Mouse (Mus musculus): ENCODE measurements around the gene Emc8. TPM values are rescaled to one million over a fixed set of nuclear protein-coding genes. Genes with fewer than 3 reads are reported as not detected.

Gene Emc8
- total RNA-seq, 2 experiments from 2014 or later: 74.1 to 85.4 TPM

DNA sequence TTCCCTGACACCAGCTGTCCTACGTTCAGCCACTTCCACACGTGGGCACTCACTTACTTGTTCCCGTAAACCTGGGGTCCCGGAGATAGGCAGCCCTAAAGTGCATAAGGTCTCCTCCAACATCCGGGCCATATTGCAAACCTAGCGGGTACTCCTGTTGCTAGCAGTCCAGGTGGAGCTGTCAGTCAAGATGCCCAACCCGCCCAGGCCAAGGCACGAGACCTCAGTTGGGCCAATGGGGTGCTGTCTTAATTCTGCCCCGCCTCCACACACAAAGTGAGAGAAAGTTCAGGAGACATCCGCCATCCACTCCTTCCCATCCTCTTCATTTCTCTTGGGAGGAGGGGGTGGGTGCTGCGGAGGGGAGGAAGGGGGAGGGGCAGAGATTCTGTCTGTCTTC, 41.9 kb downstream of the Emc8 start:
- Histone ChIP-seq H3K27ac (no peak overlapping the region), H3K4me3 (no peak overlapping the region)
- DNase-seq (ENCODE audit: low spot score in 2 of 2): no peak
- no peak for TF ChIP-seq CTCF (conservative IDR thresholded peaks at IDR 0.05)

DNA sequence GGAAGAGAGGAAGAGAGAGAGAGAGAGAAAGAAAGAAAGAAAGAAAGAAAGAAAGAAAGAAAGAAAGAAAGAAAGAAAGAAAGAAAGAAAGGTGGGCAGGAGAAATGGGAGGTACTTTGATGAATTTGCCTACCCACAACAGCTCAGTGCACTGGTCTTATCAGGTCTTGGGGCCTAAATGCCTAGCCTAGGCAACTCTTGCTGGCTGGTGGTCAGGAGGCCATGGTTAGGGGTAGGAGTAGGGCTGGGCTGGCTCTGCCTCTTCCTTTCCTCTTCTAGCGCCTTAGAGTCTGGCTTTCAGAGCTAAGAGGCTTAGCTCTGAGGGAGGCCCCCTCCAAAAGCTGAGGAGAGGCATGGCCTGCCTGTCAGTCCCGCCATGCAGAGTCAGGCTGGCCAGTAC, 44.8 kb downstream of the Emc8 start:
- no peak for TF ChIP-seq CTCF (conservative IDR thresholded peaks at IDR 0.05)
- Histone ChIP-seq H3K27ac (peak overlapping the region; percentile 67; the same call in 1 of the 2 replicates), H3K4me3 (no peak overlapping the region)
- no peak for DNase-seq (ENCODE audit: low spot score in 2 of 2)

DNA sequence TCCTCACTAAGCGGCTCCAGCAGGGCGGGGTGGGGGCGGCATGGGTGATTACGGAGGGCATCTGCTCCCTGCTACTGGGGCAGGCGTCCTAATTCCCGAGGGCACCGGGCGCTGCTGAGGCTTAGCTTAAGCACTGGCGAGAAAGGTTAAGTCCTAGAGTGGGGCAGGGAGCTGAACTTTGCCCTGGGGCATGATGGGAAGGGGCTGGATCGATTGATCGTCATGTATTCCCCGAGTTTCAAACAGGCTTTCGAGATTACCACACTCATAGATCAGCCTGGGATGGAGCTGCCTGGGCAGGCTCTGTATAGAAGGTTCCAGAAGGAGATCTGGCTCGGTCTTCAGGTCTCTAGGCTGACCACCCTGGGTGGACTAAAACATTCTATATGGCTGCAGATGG, 46.2 kb downstream of the Emc8 start:
- H3K4me3 ChIP-seq: no peak overlapping the region
- no peak for TF ChIP-seq CTCF (conservative IDR thresholded peaks at IDR 0.05)
- H3K27ac ChIP-seq: peak overlapping the region; percentile 71
- no peak for DNase-seq (ENCODE audit: low spot score in 2 of 2)

DNA sequence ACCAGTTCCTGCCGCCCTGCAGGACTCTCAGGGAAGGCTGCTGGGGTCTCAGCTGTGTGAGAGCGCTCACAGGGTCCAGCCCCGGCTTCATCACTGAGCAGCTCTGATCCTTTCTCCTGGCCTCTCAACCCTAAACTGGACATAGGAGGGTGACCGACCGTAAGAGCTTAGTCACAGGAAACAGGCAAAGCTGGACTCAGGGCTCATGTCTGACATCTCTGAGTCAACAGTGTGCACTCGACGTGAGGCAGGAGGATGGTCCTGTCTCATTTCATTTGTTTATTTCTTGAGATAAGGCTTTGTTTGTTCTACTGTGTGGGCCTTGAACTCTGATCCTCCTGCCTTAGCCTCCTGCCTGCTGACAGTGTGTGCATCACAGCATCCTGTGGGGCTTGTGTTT, 47.9 kb downstream of the Emc8 start:
- no peak for TF ChIP-seq CTCF (conservative IDR thresholded peaks at IDR 0.05)
- Histone ChIP-seq H3K4me3 (no peak overlapping the region), H3K27ac (peak overlapping the region; percentile 95)
- DNase-seq (ENCODE audit: low spot score in 2 of 2): no peak

DNA sequence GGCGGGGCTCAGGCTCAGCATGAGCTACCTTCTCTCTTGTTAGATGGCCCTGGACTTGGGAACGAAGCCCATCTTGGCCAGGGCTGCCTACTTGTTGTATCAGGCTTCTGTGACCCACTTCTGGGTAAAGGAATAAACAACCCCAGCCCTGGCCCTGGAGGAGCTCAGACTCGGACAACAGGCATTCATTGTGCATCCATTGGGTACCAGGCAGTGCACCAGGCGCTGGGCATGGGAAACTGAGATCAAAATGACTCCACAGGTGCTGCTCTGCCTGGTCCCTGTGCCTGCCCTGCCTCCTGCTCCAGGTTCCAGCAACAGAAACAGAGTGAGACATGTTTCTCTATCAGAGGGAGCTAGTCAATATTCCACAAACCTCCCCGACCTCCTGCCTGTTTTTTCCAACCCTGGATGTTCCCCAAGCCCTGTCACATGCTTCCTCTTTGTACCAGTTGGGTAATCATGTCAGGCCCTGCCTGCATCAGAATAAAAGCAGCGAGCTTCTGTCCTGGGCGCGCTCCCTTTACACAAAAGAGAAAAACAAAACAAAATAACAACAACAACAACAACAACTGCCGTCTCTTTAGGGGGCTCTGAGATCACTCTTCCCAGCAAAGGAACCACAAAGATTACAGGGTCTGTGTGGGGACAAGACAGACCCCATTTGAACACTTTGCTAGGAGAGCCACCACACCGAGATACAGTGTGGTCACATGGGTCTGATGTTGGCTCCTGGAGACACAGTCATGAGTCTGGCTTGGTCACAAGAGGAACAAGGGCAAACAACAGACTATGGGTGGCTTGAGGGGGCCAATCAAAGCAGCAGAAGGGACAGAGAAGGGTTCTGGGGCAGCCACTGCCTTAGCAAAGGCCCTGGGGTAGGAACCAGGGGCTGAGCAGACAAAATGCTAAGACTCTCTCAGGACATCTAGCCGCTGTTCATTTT, 48.9 kb downstream of the Emc8 start:
- H3K4me3 ChIP-seq: no peak overlapping the region
- H3K27ac ChIP-seq: peak overlapping the region; percentile 95
- peak; percentile 54 to 75 for DNase-seq (ENCODE audit: low spot score in 2 of 2)
- TF ChIP-seq CTCF (conservative IDR thresholded peaks at IDR 0.05): no peak

DNA sequence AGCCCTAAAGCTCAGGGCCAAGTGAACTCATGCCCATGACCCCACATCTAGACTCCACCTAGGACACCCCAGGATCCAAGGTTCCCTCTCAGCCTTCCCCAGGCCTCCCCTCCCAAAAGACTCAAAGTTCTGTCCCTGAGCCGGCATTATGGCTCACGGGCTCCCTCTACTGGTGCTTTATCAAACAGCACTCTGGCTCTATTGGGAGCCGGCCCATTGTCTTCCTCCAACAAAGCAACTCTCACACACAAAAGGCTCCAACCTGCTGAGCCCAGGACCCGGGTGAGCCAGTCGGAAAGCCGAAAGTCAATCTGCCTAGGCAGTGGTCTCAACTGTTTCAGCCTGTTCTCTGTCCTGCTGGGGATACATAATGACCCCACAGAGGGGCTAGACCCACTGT, 50.3 kb downstream of the Emc8 start:
- Histone ChIP-seq H3K27ac (peak overlapping the region; percentile 78), H3K4me3 (no peak overlapping the region)
- peak; percentile 94 for TF ChIP-seq CTCF (conservative IDR thresholded peaks at IDR 0.05)
- peak; percentile 53 to 84 for DNase-seq (ENCODE audit: low spot score in 2 of 2)

DNA sequence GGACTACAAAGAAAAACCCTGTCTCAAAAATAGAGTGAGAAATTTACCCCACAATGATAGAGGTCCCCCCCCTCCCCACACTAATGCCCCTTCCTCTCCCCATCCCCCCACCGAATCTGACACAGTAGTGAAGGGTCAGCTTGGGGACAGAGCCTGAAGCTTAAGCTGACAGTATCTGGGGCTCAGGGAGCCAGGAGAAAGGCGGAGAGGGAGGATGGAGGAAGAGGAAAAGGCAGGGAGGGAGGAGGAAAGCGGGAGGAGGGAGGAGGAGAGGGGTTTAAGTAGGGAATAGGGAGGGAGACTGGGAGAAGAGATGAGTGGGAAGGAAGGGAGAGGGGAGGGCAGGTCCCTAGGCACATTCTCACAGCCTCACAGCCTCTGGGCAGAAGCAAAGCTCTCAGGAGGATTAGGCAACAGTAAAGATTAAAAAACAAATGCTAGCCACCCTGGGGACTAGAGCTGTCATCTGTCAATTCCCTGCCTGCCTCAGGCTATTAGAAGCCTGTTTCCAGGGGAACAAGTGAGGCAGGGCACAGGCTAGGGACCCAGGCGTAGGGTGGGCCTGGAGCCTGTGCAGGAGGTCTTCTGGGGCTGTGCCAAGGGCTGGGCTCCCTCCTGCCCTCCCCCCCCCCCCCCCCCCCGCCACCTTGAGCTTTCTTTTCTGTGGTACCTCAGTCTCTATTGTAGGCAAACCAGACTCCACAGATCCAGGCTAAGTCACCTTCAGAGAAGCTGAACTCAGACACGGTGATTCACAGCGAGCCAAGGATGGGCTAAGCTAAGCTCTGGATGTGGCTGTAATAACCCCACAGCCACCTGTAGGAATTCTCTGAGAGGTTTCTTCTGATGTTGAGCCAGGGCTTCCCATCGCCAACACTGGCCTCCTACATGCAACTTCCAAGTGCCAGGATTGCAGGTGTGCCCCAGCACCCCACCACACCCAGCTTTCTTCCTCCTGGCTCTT, 51.4 kb downstream of the Emc8 start:
- no peak for DNase-seq (ENCODE audit: low spot score in 2 of 2)
- Histone ChIP-seq H3K27ac (peak overlapping the region; percentile 58), H3K4me3 (no peak overlapping the region)
- no peak for TF ChIP-seq CTCF (conservative IDR thresholded peaks at IDR 0.05)

DNA sequence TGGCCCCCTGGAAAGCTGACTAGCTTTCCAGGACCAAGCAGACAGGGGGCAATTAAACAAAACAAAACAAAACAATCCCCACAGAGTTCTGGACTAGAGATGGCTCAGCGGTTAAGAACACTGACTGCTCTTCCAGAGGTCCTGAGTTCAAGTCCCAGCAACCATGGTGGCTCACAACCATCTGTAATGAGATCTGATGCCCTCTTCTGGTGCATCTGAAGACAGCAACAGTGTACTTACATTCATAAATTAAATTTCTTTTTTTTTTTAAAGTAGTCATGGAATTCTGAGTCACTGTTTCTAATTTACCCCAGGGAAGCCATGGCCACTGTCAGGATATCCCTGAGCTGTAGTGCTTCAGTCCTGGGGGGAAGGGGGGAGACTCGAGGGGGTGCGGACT, 53.9 kb downstream of the Emc8 start:
- no peak overlapping the region for H3K4me3 ChIP-seq
- H3K27ac ChIP-seq: no peak overlapping the region
- no peak for DNase-seq (ENCODE audit: low spot score in 2 of 2)
- TF ChIP-seq CTCF (conservative IDR thresholded peaks at IDR 0.05): peak; percentile 56

DNA sequence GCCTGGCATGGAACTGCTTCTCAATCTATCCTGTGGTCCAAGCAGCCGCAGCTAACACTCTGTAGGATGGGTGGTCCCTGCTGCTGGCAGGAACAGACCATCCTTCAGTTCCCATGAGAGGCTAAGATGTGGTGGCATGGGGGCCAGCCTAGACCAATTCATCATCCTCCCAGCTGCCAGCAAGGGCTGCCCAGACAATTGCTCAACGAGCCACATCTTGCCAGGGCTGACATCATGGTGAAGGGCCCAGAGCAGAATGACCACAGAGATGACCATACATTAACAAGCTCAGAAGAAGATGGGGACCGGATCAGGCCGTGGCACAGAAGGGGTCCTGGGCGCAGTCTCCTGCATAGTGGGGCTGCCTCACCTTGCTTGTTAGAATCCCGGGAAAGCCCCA, 57.5 kb downstream of the Emc8 start:
- no peak for TF ChIP-seq CTCF (conservative IDR thresholded peaks at IDR 0.05)
- no peak for DNase-seq (ENCODE audit: low spot score in 2 of 2)
- Histone ChIP-seq H3K4me3 (no peak overlapping the region), H3K27ac (no peak overlapping the region)

DNA sequence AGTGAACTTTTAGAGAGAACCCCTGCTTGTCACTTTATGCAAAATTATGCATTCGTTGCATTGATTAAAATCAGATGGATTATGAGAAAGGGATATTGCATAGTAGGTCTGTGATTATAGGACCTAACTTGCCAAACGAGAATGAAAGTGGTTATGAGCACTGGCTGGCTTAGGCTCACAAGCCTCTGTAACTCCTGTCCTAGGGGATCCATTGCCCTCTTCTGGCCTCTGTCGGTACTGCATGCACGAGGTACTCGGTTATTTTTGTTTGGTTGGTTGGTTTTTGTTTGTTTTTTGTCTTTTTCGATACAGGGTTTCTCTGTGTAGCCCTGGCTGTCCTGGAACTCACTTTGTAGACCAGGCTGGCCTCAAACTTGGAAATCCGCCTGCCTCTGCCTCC, 60.5 kb downstream of the Emc8 start:
- peak; percentile 76 to 88 for DNase-seq (ENCODE audit: low spot score in 2 of 2)
- H3K27ac ChIP-seq: no peak overlapping the region
- no peak overlapping the region for H3K4me3 ChIP-seq

DNA sequence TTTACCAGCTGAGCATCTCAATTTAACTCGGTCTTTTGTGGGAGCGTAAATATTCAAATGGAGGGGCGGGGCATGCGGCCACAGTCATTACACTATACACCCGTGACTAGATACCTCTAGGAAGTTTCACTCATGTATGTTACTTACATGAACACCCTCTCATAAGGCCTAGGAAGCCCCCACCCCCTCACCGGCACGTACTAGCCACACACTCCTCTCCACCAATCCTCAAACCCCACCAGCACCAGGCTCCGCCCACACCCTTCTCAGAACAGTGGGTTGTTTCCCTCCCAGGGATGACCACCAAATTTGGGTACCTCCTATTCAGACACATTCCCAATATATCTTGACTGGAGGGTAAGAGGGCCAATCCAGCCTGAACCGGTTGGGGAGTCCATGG, 60.9 kb downstream of the Emc8 start:
- no peak for DNase-seq (ENCODE audit: low spot score in 2 of 2)
- TF ChIP-seq CTCF (conservative IDR thresholded peaks at IDR 0.05): no peak
- Histone ChIP-seq H3K27ac (no peak overlapping the region), H3K4me3 (no peak overlapping the region)

More for the DNA sequence above, 60.5 kb downstream of the Emc8 start:
- peak; percentile 97 for TF ChIP-seq CTCF (conservative IDR thresholded peaks at IDR 0.05)

Other genes starting within 250 kb of the Emc8 start
- gene Gins2, start 79.3 kb downstream of the Emc8 start, total RNA-seq (2021): 1 to 10 TPM; 5.2 to 6.2 TPM
- gene 1190005I06Rik, start 20.9 kb downstream of the Emc8 start, total RNA-seq (2021): 10 to 100 TPM; 14.0 to 15.6 TPM
- under 1 TPM in 1 of 2 experiments, not detected in 1; 0.69 TPM for gene Gm27021, start 494 bp downstream of the Emc8 start, total RNA-seq (2021)
- gene Cox4i1, start 351 bp downstream of the Emc8 start, total RNA-seq (2021): 1,000 to 10,000 TPM in 1 of 2 experiments, 100 to 1,000 TPM in 1; 991 to 1,040 TPM
- 1 to 10 TPM; 4.7 to 5.2 TPM for gene Irf8, start 67.8 kb upstream of the Emc8 start, total RNA-seq (2021)